Mouse (Mus musculus) kidney, adult 2 months (tissue): ENCODE measurements around the gene Actg1. TPM values are rescaled to one million over a fixed set of nuclear protein-coding genes. Genes with fewer than 3 reads are reported as not detected.

Source experiments
- DNase-seq: peaks from one replicate; pipeline ENCODE4 v3.0.0; 2021
- H3K27ac ChIP-seq: fragments of 200-500 bp; 2 replicates; pipeline ENCODE4 v1.5.1; 2012; ENCODE audit warnings: low read depth, low read length, control low read depth, inconsistent platforms; ENCODE audit not compliant: insufficient read depth
- H3K27me3 ChIP-seq: fragments of 200-500 bp; replicated peaks from 2 replicates; pipeline ENCODE4 v1.6.1; 2012; ENCODE audit warnings: mild to moderate bottlenecking, moderate library complexity, low read length, inconsistent platforms; ENCODE audit not compliant: control insufficient read depth, insufficient read depth
- H3K36me3 ChIP-seq: fragments of 200-500 bp; 2 replicates; pipeline ENCODE4 v1.6.1; 2012; ENCODE audit warnings: mild to moderate bottlenecking, moderate library complexity, low read length, inconsistent platforms; ENCODE audit not compliant: control insufficient read depth, insufficient read depth
- H3K4me1 ChIP-seq: fragments of 200-500 bp; 2 replicates; pipeline ENCODE4 v1.6.1; 2011; ENCODE audit warnings: low read length; ENCODE audit not compliant: control insufficient read depth, insufficient read depth
- H3K4me3 ChIP-seq: fragments of 200-500 bp; 2 replicates; pipeline ENCODE4 v1.5.1; 2011; ENCODE audit warnings: mild to moderate bottlenecking, low read depth, low read length, control low read depth; ENCODE audit not compliant: insufficient read depth
- CTCF ChIP-seq: fragments of 200-500 bp; conservative IDR thresholded peaks from 2 replicates; pipeline ENCODE4 v1.5.1; 2011; ENCODE audit warnings: low read depth, mild to moderate bottlenecking, control low read depth, low read length, moderate library complexity, mixed read lengths; ENCODE audit not compliant: insufficient read depth, insufficient read length
- POLR2A ChIP-seq: fragments of 200-500 bp; IDR thresholded peaks from one replicate; pipeline ENCODE4 v1.6.1; 2011; ENCODE audit warnings: low read depth, low read length, control low read depth
- WGBS: fragments of 180-500 bp; shearing (Covaris S2); methylation state at CpG from one replicate; pipeline ENCODE4 v1.1.7; 2018; 5-methylcytosine and 5-hydroxymethylcytosine counted together
- polyA plus RNA-seq: library from polyadenylated mRNA; depleted of rRNA; stranded (reverse); fragments of >200 nt; gene quantifications from 2 replicates; pipeline ENCODE4 v1.2.3, GENCODE M21; 2012

The Actg1 gene
- polyA plus RNA-seq, 1 experiment: 981 TPM

DNA sequence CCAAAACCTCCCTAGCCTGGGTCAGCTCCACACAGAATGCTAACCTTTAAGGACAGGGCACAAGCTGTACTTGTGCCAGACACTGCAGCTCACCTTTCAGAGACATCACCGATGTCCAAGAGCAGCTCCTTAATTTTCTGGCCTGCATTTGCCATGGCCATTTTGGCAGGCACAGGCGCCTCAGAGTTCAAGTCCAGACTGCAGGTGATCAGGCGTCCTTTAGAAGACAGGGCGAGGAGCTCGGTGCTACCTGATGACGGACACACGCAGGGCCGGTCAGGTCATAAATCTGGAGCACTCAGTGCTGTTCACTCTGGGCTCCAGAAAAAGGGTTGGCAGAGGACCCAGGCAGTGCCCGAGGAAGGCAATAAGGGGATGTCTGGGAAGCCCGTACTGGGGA lies 27.0 kb upstream of the Actg1 start:
- H3K36me3 ChIP-seq: no peaks in the 10 kb centered on the region
- no peak overlapping the region for H3K27ac ChIP-seq
- H3K27me3 ChIP-seq: no peaks in the 10 kb centered on the region
- no peak for TF ChIP-seq CTCF
- DNase-seq: no peak
- no peak overlapping the region for H3K4me3 ChIP-seq
- peaks cover 6% of the 10 kb centered on the region; the same call in 1 of the 2 replicates for H3K4me1 ChIP-seq
- WGBS: 93% methylated on average over 10 of the region's 10 CpGs

DNA sequence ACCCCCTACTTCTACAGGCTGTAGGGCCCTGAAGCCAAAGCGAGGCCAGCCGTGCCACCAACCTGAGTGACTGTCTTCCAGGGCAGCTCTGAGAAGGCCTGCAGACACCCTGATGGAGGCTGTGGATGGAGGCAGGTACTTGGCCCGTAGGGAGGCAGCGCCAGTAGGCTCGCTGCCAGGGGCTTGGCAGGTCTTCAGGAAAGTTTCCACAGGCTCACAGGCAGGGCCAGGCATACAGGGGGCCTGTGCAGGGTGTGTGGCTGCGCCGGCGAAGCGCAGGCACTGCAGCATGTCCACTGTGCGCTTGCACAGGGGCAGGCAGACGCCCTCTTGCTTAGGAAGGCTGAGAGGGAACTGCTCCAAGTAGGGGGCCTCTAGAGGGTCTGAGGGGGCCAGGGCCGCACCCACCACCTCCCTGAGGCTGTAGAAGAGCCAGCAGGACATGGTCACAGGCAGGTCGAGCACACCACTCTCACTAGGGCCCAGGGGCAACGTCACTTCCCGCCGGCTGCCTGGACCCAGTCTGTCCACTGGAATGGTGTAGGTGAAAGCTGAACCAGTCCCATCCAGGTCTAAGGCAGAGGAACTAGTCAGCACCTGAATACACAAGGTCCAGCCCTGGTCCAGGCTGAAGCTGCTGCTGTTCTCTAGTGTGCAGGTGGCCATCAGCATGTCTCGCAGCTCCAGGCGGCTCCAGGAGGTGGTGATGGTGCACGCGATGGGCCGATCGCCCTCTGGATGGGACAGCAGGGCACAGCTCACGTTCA lies 25.7 kb upstream of the Actg1 start:
- TF ChIP-seq CTCF (no peak), POLR2A (no peak)
- no peak overlapping the region for H3K4me3 ChIP-seq
- H3K4me1 ChIP-seq: peaks cover 11% of the 10 kb centered on the region; the same call in 1 of the 2 replicates
- WGBS: 70% methylated on average over 23 of the region's 23 CpGs
- no peaks in the 10 kb centered on the region for H3K36me3 ChIP-seq
- H3K27me3 ChIP-seq: no peaks in the 10 kb centered on the region
- peak; percentile 72 for DNase-seq
- H3K27ac ChIP-seq: peak overlapping the region; percentile 8; the same call in 1 of the 2 replicates

DNA sequence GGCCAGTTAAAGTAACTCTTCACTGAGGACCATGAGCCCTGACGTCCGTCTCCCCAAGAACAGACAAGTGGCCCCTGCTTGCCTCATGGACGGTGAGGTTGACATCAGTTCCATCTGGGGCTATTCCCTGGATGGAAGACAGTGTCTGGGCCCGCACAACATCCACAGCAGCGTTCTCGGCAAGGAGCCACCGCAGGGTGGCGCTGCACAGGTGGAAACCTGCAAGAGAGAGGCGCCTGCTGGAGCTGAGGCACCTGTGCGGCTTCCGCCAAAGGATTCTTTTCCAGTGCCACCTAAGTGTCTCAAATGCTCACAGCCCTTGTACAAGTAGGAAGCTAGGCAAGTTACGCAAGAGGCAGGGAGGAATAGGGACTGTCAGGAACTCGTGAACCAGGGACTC lies 24.7 kb upstream of the Actg1 start:
- no peak for TF ChIP-seq CTCF
- TF ChIP-seq POLR2A: no peak
- Histone ChIP-seq H3K4me3 (no peak overlapping the region), H3K36me3 (no peaks in the 10 kb centered on the region), H3K27me3 (no peaks in the 10 kb centered on the region), H3K27ac (no peak overlapping the region), H3K4me1 (peaks cover 11% of the 10 kb centered on the region; the same call in 1 of the 2 replicates)
- WGBS: 77% methylated on average over 13 of the region's 13 CpGs
- DNase-seq: no peak

DNA sequence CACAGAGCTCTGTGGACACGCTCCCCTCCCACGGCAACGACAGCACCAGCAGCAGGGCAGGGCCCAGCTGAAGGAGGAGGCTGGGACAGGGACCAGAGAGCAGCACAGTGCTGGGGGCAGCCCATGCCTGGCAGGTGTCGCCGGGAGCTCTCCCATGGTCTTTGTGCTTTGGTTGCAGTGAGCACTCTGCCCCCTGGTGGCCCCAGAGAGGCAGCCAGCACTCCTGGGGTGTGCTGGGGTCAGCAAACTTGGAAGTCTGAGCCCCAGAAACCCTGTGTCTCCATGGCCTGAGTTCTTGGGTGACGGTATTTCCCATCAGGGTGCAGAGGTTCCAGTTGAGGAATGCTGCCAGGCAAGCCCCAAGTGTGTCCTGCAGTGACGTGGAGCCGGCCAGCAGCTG lies 21.3 kb upstream of the Actg1 start:
- DNase-seq: peak; percentile 75
- H3K27me3 ChIP-seq: no peaks in the 10 kb centered on the region
- no peak overlapping the region for H3K27ac ChIP-seq
- TF ChIP-seq POLR2A (no peak), CTCF (peak; percentile 73)
- 33% methylated on average over 8 of the region's 8 CpGs for WGBS
- no peak overlapping the region for H3K4me3 ChIP-seq
- H3K4me1 ChIP-seq: peaks cover 4% of the 10 kb centered on the region; the same call in 1 of the 2 replicates
- H3K36me3 ChIP-seq: no peaks in the 10 kb centered on the region

DNA sequence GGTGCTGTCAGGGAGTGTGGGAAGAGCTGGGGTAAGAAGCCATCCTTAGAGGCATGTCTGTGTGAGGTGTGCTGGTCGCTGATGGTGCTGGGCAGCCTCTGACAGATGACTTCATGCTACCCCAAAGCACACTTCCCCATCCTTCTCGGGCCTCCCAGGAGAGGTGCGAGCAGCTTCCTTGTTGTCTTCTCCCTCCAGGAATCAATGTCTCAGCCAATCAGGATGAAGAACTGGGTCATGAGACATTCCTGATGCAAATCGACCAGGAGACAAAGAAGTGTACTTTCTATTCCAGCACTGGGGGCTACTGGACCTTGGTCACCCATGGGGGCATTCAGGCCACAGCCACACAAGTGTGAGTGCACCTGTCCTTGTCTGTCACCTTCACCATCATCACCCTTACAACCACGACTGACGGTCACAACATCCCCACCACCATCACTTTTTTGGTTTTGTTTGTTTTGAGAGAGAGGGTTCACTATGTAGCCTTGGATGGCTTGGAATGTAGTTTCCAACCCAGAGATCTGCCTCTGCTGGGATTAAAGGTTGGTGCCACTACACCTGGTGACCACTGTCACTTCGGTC lies 18.2 kb upstream of the Actg1 start:
- Histone ChIP-seq H3K4me1 (peaks cover 4% of the 10 kb centered on the region; the same call in 1 of the 2 replicates), H3K4me3 (no peak overlapping the region), H3K27me3 (no peaks in the 10 kb centered on the region), H3K36me3 (no peaks in the 10 kb centered on the region), H3K27ac (no peak overlapping the region)
- TF ChIP-seq POLR2A (no peak), CTCF (no peak)
- 61% methylated on average over 7 of the region's 7 CpGs for WGBS
- no peak for DNase-seq

DNA sequence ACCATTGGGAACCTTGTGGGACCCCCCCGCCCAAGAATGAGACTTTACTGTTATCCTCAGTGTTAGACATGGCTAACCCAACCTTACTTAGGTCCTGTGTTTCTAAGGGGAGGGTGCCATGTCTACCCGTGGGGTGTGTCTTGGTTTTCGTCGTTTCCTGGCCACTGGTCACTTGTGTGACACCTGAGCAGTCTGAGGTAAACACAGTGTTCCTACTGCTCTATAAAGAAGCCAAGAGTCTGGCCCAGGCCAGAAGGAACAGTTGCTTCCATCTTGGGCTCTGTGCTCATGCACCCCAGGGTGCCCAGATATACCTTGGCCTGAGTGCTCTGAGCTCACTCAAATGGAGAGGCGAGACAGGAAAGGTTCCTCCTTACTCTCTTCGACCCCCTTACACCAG lies 14.5 kb upstream of the Actg1 start:
- Histone ChIP-seq H3K4me1 (no peaks in the 10 kb centered on the region), H3K36me3 (no peaks in the 10 kb centered on the region), H3K27me3 (no peaks in the 10 kb centered on the region), H3K27ac (no peak overlapping the region), H3K4me3 (no peak overlapping the region)
- DNase-seq: no peak
- 91% methylated on average over 6 of the region's 6 CpGs for WGBS
- TF ChIP-seq CTCF: no peak
- no peak for TF ChIP-seq POLR2A

DNA sequence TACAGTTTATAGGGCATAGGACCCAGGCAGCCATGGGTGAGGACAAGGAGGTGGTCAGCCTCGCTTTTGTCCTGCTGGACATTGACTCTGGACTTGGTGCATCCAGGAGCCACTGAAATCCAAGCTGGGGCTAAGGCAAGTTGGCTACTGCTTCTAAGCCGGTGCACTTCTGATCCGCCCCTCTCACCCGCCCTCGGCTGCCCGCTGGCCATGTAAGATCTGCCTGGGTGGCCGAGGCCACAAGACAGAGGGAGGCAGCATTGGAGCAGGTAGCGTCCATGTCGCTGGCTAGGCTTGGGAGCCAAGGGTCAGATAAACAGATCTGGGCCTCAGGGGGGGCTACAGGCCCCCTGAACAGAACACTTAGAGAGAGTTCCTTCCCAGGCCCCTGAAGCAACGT lies 13.0 kb upstream of the Actg1 start, which contains the start of gene Fscn2:
Gene Fscn2 (plus strand): TSS at position 240 of the 400 bp plus-strand sequence.
- 58% methylated on average over 10 of the region's 10 CpGs for WGBS
- no peak for TF ChIP-seq CTCF
- no peak within 1 kb of the TSS for H3K27ac ChIP-seq

More for the DNA sequence above, 13.0 kb upstream of the Actg1 start, which contains the start of gene Fscn2:
- H3K4me1 ChIP-seq: no peaks in the 10 kb centered on the region
- H3K36me3 ChIP-seq: no peaks in the 10 kb centered on the region
- no peak within 1 kb of the TSS for H3K4me3 ChIP-seq
- no peak for DNase-seq
- H3K27me3 ChIP-seq: no peaks in the 10 kb centered on the region
